In genomic region chr5:129586016-129586415, GRCm38 (mm10) we compare ENCODE assay signal across 8 mouse cellular contexts. TPM values are rescaled to one million over a fixed set of nuclear protein-coding genes. Genes with fewer than 3 reads are reported as not detected.
DNase-seq lines count a peak whose midpoint lies in the region; ATAC-seq and TF ChIP-seq lines count a peak whose summit lies in the region.

No protein-coding gene starts in this region.

- H3K27ac ChIP-seq in intestine, postnatal 0 days (ENCODE audit: low read depth, low read length): no peak overlapping the region
- H3K27ac ChIP-seq in limb, embryonic 12.5 days: no peak overlapping the region
- H3K27ac ChIP-seq in midbrain, embryonic 14.5 days (replicated peaks; ENCODE audit: low read depth, low read length): peak overlapping the region; percentile 74
- no peak overlapping the region for H3K27ac ChIP-seq in spleen, adult 2 months (ENCODE audit: insufficient read depth, low read length)

- no peaks in the 10 kb centered on the region for H3K9me3 ChIP-seq in intestine, postnatal 0 days (ENCODE audit: control insufficient read depth)
- H3K9me3 ChIP-seq in limb, embryonic 12.5 days: no peaks in the 10 kb centered on the region
- no peaks in the 10 kb centered on the region for H3K9me3 ChIP-seq in midbrain, embryonic 14.5 days (ENCODE audit: control insufficient read depth, low read length)

- peak; percentile 95 for TF ChIP-seq CTCF in intestine, postnatal 0 days (IDR thresholded peaks at IDR 0.05; ENCODE audit: low read depth)
- TF ChIP-seq CTCF in spleen, adult 2 months (IDR thresholded peaks at IDR 0.05; ENCODE audit: extremely low read depth, insufficient read depth, insufficient read length, insufficient replicate concordance): peak; percentile 92

- peak overlapping the region; percentile 100 for H3K4me2 ChIP-seq in intestine, postnatal 0 days (replicated peaks; ENCODE audit: low read depth)
- peak overlapping the region; percentile 100 for H3K4me2 ChIP-seq in limb, embryonic 12.5 days
- H3K4me2 ChIP-seq in midbrain, embryonic 14.5 days (ENCODE audit: low read length): peak overlapping the region; percentile 98

- no peak for TF ChIP-seq POLR2A in spleen, adult 2 months (IDR thresholded peaks at IDR 0.05; ENCODE audit: low read depth, low read length)

- 1% methylated on average over 17 of the region's 17 CpGs for WGBS in intestine, postnatal 0 days
- WGBS in limb, embryonic 12.5 days: under 1% methylated on average over 17 of the region's 17 CpGs
- under 1% methylated on average over 17 of the region's 17 CpGs for WGBS in midbrain, embryonic 14.5 days
- under 1% methylated on average over 17 of the region's 17 CpGs for WGBS in spleen, adult 2 months

- peak overlapping the region; percentile 66 for H3K4me3 ChIP-seq in intestine, postnatal 0 days (ENCODE audit: low read depth, low read length)
- peak overlapping the region; percentile 71 for H3K4me3 ChIP-seq in limb, embryonic 12.5 days (replicated peaks)
- peak overlapping the region; percentile 80 for H3K4me3 ChIP-seq in midbrain, embryonic 14.5 days (replicated peaks; ENCODE audit: low read depth, low read length)
- H3K4me3 ChIP-seq in spleen, adult 2 months (ENCODE audit: extremely low read depth, insufficient read depth, insufficient read length): peak overlapping the region; percentile 42; the same call in 1 of the 2 replicates

- no peaks in the 10 kb centered on the region for H3K36me3 ChIP-seq in intestine, postnatal 0 days (ENCODE audit: control insufficient read depth, insufficient read depth)
- H3K36me3 ChIP-seq in limb, embryonic 12.5 days: no peaks in the 10 kb centered on the region
- no peaks in the 10 kb centered on the region for H3K36me3 ChIP-seq in midbrain, embryonic 14.5 days (ENCODE audit: control insufficient read depth, insufficient read depth, low read length)
- no peaks in the 10 kb centered on the region for H3K36me3 ChIP-seq in spleen, adult 2 months (ENCODE audit: control insufficient read depth, insufficient read depth, low read length)

- peaks cover 46% of the 10 kb centered on the region for H3K27me3 ChIP-seq in intestine, postnatal 0 days (replicated peaks; ENCODE audit: control insufficient read depth, insufficient read depth, low read length)
- H3K27me3 ChIP-seq in limb, embryonic 12.5 days: peaks cover 65% of the 10 kb centered on the region
- H3K27me3 ChIP-seq in midbrain, embryonic 14.5 days (ENCODE audit: control insufficient read depth, insufficient read depth, low read length): peaks cover 10% of the 10 kb centered on the region; the same call in 1 of the 2 replicates
- peaks cover 29% of the 10 kb centered on the region for H3K27me3 ChIP-seq in spleen, adult 2 months (ENCODE audit: control insufficient read depth, insufficient read depth, low read length)

- peaks cover 4% of the 10 kb centered on the region; the same call in 1 of the 2 replicates for H3K4me1 ChIP-seq in intestine, postnatal 0 days (replicated peaks; ENCODE audit: control insufficient read depth, insufficient read depth, low read length)
- peaks cover 20% of the 10 kb centered on the region for H3K4me1 ChIP-seq in limb, embryonic 12.5 days (replicated peaks)
- H3K4me1 ChIP-seq in midbrain, embryonic 14.5 days (ENCODE audit: control insufficient read depth, insufficient read depth, low read length): peaks cover 17% of the 10 kb centered on the region
- H3K4me1 ChIP-seq in spleen, adult 2 months (ENCODE audit: control insufficient read depth, insufficient read depth, insufficient read length): peaks cover 10% of the 10 kb centered on the region

- ATAC-seq in granulocyte monocyte progenitor cell, adult 5-6 weeks (replicated peaks; ENCODE audit: poor library complexity, severe bottlenecking): peak; percentile 72
- peak; percentile 32; the same call in 1 of the 2 replicates for ATAC-seq in intestine, postnatal 0 days
- ATAC-seq in limb, embryonic 12.5 days (ENCODE audit: insufficient number of reproducible peaks, insufficient read depth, low FRiP score, low TSS enrichment, low read depth): peak; percentile 33; the same call in 1 of the 2 replicates
- peak; percentile 77 for ATAC-seq in midbrain, embryonic 14.5 days (ENCODE audit: low FRiP score, low TSS enrichment)

- H3K9ac ChIP-seq in intestine, postnatal 0 days (ENCODE audit: low read depth, low read length): no peak overlapping the region
- H3K9ac ChIP-seq in limb, embryonic 12.5 days (replicated peaks): peak overlapping the region; percentile 46; the same call in 1 of the 2 replicates
- H3K9ac ChIP-seq in midbrain, embryonic 14.5 days (replicated peaks; ENCODE audit: low read length): peak overlapping the region; percentile 57

- peak; percentile 68 for DNase-seq in 3T3-L1 (ENCODE audit: low read depth, low spot score)
- peak; percentile 40 for DNase-seq in adrenal gland, adult 8-10 months
- peak; percentile 91 for DNase-seq in embryo, embryonic 11 days
- peak; percentile 94 for DNase-seq in midbrain, embryonic 14.5 days
- DNase-seq in spleen, adult 2 months (ENCODE audit: low read depth in 1 of 2, low spot score in 2 of 2): peak; percentile 37 to 78

RNA-seq across cellular contexts. Expression of gene Mmp17, which starts 2.0 kb away (rescaled TPM):
- total RNA-seq in adrenal gland, adult 8-10 months (2022): 1 to 10 TPM in 3 of 4 experiments, under 1 TPM in 1; 0.70 to 1.7 (median 1.2) TPM
- total RNA-seq in granulocyte monocyte progenitor cell, adult 5-6 weeks (2014; fragmentation: Nextera tagmentation): not detected in 2 replicates
- 1.5 TPM in 1 of 2 replicates, not detected in the other for total RNA-seq in granulocyte monocyte progenitor cell, adult 5-6 weeks (2017)
- polyA plus RNA-seq in intestine, postnatal 0 days (2015; fragmentation: Nextera tagmentation; extraction: Ambion mirVana): 2.6 and 2.9 TPM in 2 replicates
- polyA plus RNA-seq in limb, embryonic 12.5 days (2016; fragmentation: Nextera tagmentation; extraction: Ambion mirVana): 2.1 and 2.5 TPM in 2 replicates
- 7.3 and 8.3 TPM in 2 replicates for polyA plus RNA-seq in midbrain, embryonic 14.5 days (2014; fragmentation: Nextera tagmentation; extraction: Ambion mirVana)
- polyA plus RNA-seq in spleen, adult 2 months (2012; rRNA removed): 3.2 and 3.4 TPM in 2 replicates

Comparison
In these comparisons a context has a peak if more than half of its experiments do, and no peak if none do; other contexts are left out.
1. DNase-seq: peak in every context shown above with its lines; median percentile 94 in midbrain, embryonic 14.5 days; 91 in embryo, embryonic 11 days; 68 in 3T3-L1; 58 in spleen, adult 2 months; 40 in adrenal gland, adult 8-10 months.